Mouse (Mus musculus) lung, embryonic 16.5 days (tissue): Measurements from ENCODE around the gene Cavin4. TPM values are rescaled to one million over a fixed set of nuclear protein-coding genes. Genes with fewer than 3 reads are reported as not detected.

Source experiments
- ATAC-seq: fragments of 200-750 bp; cut with Nextera tagmentation; 2 replicates; pipeline ENCODE4 v1.8.0; 2017; ENCODE audit warnings: low read depth, mild to moderate bottlenecking, moderate library complexity
- H3K27ac ChIP-seq: fragments of 300-500 bp; sonication (generic); 2 replicates; pipeline ENCODE4 v1.5.1; 2014; ENCODE audit warnings: mild to moderate bottlenecking, control low read depth, low read length
- H3K27me3 ChIP-seq: fragments of 300-500 bp; sonication (generic); 2 replicates; pipeline ENCODE4 v1.6.1; 2014; ENCODE audit warnings: low read depth, low read length, mixed read lengths; ENCODE audit not compliant: control insufficient read depth, insufficient read depth
- H3K36me3 ChIP-seq: fragments of 300-500 bp; sonication (generic); 2 replicates; pipeline ENCODE4 v1.6.1; 2014; ENCODE audit warnings: low read length; ENCODE audit not compliant: control insufficient read depth, insufficient read depth
- H3K4me1 ChIP-seq: fragments of 300-500 bp; sonication (generic); replicated peaks from 2 replicates; pipeline ENCODE4 v1.6.1; 2014; ENCODE audit warnings: low read length, mixed read lengths; ENCODE audit not compliant: control insufficient read depth, insufficient read depth
- H3K4me2 ChIP-seq: fragments of 300-500 bp; sonication (generic); 2 replicates; pipeline ENCODE4 v1.6.1; 2014; ENCODE audit warnings: low read depth, low read length, control low read depth
- H3K4me3 ChIP-seq: fragments of 300-500 bp; sonication (generic); 2 replicates; pipeline ENCODE4 v1.5.1; 2014; ENCODE audit warnings: mild to moderate bottlenecking, low read length, control low read depth
- H3K9ac ChIP-seq: fragments of 300-500 bp; sonication (generic); 2 replicates; pipeline ENCODE4 v1.6.1; 2014; ENCODE audit warnings: low read length, control low read depth
- H3K9me3 ChIP-seq: fragments of 300-500 bp; sonication (generic); 2 replicates; pipeline ENCODE4 v1.6.1; 2016; ENCODE audit warnings: low read length; ENCODE audit not compliant: control insufficient read depth
- WGBS: fragments of 180-500 bp; shearing (Covaris S2); extraction: QIAGEN DNeasy Blood & Tissue Kit; methylation state at CpG from one replicate; pipeline ENCODE4 v1.1.7; 2014; 5-methylcytosine and 5-hydroxymethylcytosine counted together
- polyA plus RNA-seq: library from polyadenylated mRNA; unstranded; fragments of >200 nt; fragmentation: Nextera tagmentation; extraction: Ambion mirVana; gene quantifications from 2 replicates; pipeline ENCODE4 v1.2.1, GENCODE M21; 2015

The Cavin4 gene
- 1.6 and 3.1 TPM in 2 replicates for polyA plus RNA-seq

GRCm38 (mm10) chr4:48663271-48663670, at the start of gene Cavin4:
Gene Cavin4 (plus strand): TSS chr4:48663514.
- Histone ChIP-seq H3K27me3 (no peaks in the 10 kb centered on the region), H3K9ac (no peak within 1 kb of the TSS), H3K36me3 (peaks cover 15% of the 10 kb centered on the region; the same call in 1 of the 2 replicates), H3K4me1 (no peaks in the 10 kb centered on the region), H3K9me3 (no peaks in the 10 kb centered on the region), H3K27ac (no peak within 1 kb of the TSS), H3K4me2 (no peak within 1 kb of the TSS), H3K4me3 (no peak within 1 kb of the TSS)
- WGBS, result 80% methylated on average over 10 of the region's 10 CpGs
- ATAC-seq, result peak; percentile 46; the same call in 1 of the 2 replicates

- Histone ChIP-seq H3K9me3 (no peaks in the 10 kb centered on the region), H3K4me3 (no peak overlapping the region), H3K9ac (no peak overlapping the region), H3K27me3 (no peaks in the 10 kb centered on the region), H3K27ac (no peak overlapping the region), H3K4me2 (no peak overlapping the region), H3K36me3 (peaks cover 3% of the 10 kb centered on the region; the same call in 1 of the 2 replicates), H3K4me1 (no peaks in the 10 kb centered on the region)
- 92% methylated on average over 4 of the region's 4 CpGs for WGBS
- no peak for ATAC-seq
Measured at GRCm38 (mm10) chr4:48615483-48615882, 47.8 kb upstream of the Cavin4 start.

GRCm38 (mm10) chr4:48617201-48617600, 46.1 kb upstream of the Cavin4 start:
- ATAC-seq, result no peak
- Histone ChIP-seq H3K9me3 (no peaks in the 10 kb centered on the region), H3K9ac (no peak overlapping the region), H3K4me1 (no peaks in the 10 kb centered on the region), H3K36me3 (no peaks in the 10 kb centered on the region; the same call in 1 of the 2 replicates), H3K4me2 (no peak overlapping the region), H3K4me3 (no peak overlapping the region), H3K27ac (no peak overlapping the region), H3K27me3 (no peaks in the 10 kb centered on the region)
- WGBS, result 95% methylated on average over 15 of the region's 15 CpGs

GRCm38 (mm10) chr4:48620121-48620520, 43.2 kb upstream of the Cavin4 start:
- peaks cover 2% of the 10 kb centered on the region; the same call in 1 of the 2 replicates for H3K36me3 ChIP-seq
- H3K4me2 ChIP-seq, result no peak overlapping the region
- ATAC-seq, result no peak
- no peaks in the 10 kb centered on the region for H3K9me3 ChIP-seq
- 90% methylated on average over 6 of the region's 6 CpGs for WGBS
- no peaks in the 10 kb centered on the region for H3K4me1 ChIP-seq
- no peak overlapping the region for H3K4me3 ChIP-seq
- no peaks in the 10 kb centered on the region for H3K27me3 ChIP-seq
- H3K9ac ChIP-seq, result no peak overlapping the region
- H3K27ac ChIP-seq, result no peak overlapping the region

GRCm38 (mm10) chr4:48622246-48622645, 41.1 kb upstream of the Cavin4 start:
- Histone ChIP-seq H3K27ac (no peak overlapping the region), H3K4me3 (no peak overlapping the region), H3K9me3 (no peaks in the 10 kb centered on the region), H3K27me3 (no peaks in the 10 kb centered on the region), H3K4me2 (no peak overlapping the region), H3K36me3 (peaks cover 7% of the 10 kb centered on the region), H3K9ac (no peak overlapping the region), H3K4me1 (no peaks in the 10 kb centered on the region)
- ATAC-seq, result no peak
- WGBS, result 83% methylated on average over 6 of the region's 6 CpGs

- 93% methylated on average over 7 of the region's 7 CpGs for WGBS
- Histone ChIP-seq H3K27ac (no peak overlapping the region), H3K9ac (no peak overlapping the region), H3K9me3 (no peaks in the 10 kb centered on the region), H3K36me3 (peaks cover 7% of the 10 kb centered on the region), H3K27me3 (no peaks in the 10 kb centered on the region), H3K4me3 (no peak overlapping the region), H3K4me1 (no peaks in the 10 kb centered on the region), H3K4me2 (no peak overlapping the region)
- no peak for ATAC-seq
Measured at GRCm38 (mm10) chr4:48622946-48623345, 40.4 kb upstream of the Cavin4 start.

- ATAC-seq, result no peak
- Histone ChIP-seq H3K9ac (no peak overlapping the region), H3K9me3 (no peaks in the 10 kb centered on the region), H3K4me3 (no peak overlapping the region), H3K27me3 (no peaks in the 10 kb centered on the region), H3K27ac (no peak overlapping the region), H3K4me1 (no peaks in the 10 kb centered on the region), H3K4me2 (no peak overlapping the region), H3K36me3 (peaks cover 7% of the 10 kb centered on the region)
- 72% methylated on average over 6 of the region's 6 CpGs for WGBS
Measured at GRCm38 (mm10) chr4:48624961-48625360, 38.4 kb upstream of the Cavin4 start.

- H3K36me3 ChIP-seq, result peaks cover 7% of the 10 kb centered on the region; the same call in 1 of the 2 replicates
- no peak overlapping the region for H3K4me2 ChIP-seq
- no peaks in the 10 kb centered on the region for H3K9me3 ChIP-seq
- H3K4me1 ChIP-seq, result no peaks in the 10 kb centered on the region
- H3K9ac ChIP-seq, result no peak overlapping the region
- 75% methylated on average over 9 of the region's 9 CpGs for WGBS
- no peak for ATAC-seq
- H3K4me3 ChIP-seq, result no peak overlapping the region
- H3K27ac ChIP-seq, result no peak overlapping the region
- no peaks in the 10 kb centered on the region for H3K27me3 ChIP-seq
Measured at GRCm38 (mm10) chr4:48625836-48626235, 37.5 kb upstream of the Cavin4 start.

GRCm38 (mm10) chr4:48629445-48629844, 33.9 kb upstream of the Cavin4 start:
- H3K4me1 ChIP-seq, result no peaks in the 10 kb centered on the region
- H3K9me3 ChIP-seq, result no peaks in the 10 kb centered on the region
- no peak overlapping the region for H3K4me2 ChIP-seq
- ATAC-seq, result no peak
- 93% methylated on average over 13 of the region's 13 CpGs for WGBS
- H3K27ac ChIP-seq, result no peak overlapping the region
- H3K36me3 ChIP-seq, result peaks cover 5% of the 10 kb centered on the region; the same call in 1 of the 2 replicates
- H3K4me3 ChIP-seq, result no peak overlapping the region
- no peaks in the 10 kb centered on the region for H3K27me3 ChIP-seq
- no peak overlapping the region for H3K9ac ChIP-seq

GRCm38 (mm10) chr4:48633529-48633928, 29.8 kb upstream of the Cavin4 start:
- 57% methylated on average over 6 of the region's 6 CpGs for WGBS
- H3K4me3 ChIP-seq, result no peak overlapping the region
- H3K4me1 ChIP-seq, result no peaks in the 10 kb centered on the region
- H3K36me3 ChIP-seq, result no peaks in the 10 kb centered on the region
- H3K27ac ChIP-seq, result no peak overlapping the region
- H3K27me3 ChIP-seq, result no peaks in the 10 kb centered on the region
- no peak for ATAC-seq
- H3K4me2 ChIP-seq, result no peak overlapping the region
- H3K9me3 ChIP-seq, result no peaks in the 10 kb centered on the region
- H3K9ac ChIP-seq, result no peak overlapping the region
